ENCODE assay signal across 44 mouse cellular contexts in genomic region chr5:110313127-110313526, GRCm38 (mm10). TPM values are rescaled to one million over a fixed set of nuclear protein-coding genes. Genes with fewer than 3 reads are reported as not detected.
"Had no signal": no experiment of that assay in that cellular context is flagged by ENCODE, and none has a peak within 500 bp of the region (broad histone marks: within the 10 kb centered on the region; RNA-seq: fewer than 3 reads in every experiment).

No protein-coding gene starts in this region.

- H3K27ac ChIP-seq: limb, embryonic 10.5 days; limb, embryonic 12.5 days; limb, embryonic 13.5 days; limb, embryonic 15.5 days; liver, embryonic 12.5 days; liver, embryonic 13.5 days; liver, embryonic 14.5 days; liver, embryonic 15.5 days; lung, embryonic 15.5 days; macrophage; midbrain, embryonic 10.5 days; midbrain, embryonic 12.5 days; midbrain, embryonic 13.5 days; midbrain, embryonic 15.5 days had no signal

- H3K4me2 ChIP-seq: limb, embryonic 12.5 days; limb, embryonic 13.5 days; limb, embryonic 15.5 days; liver, embryonic 11.5 days; liver, embryonic 12.5 days; liver, embryonic 13.5 days; liver, embryonic 15.5 days; lung, embryonic 14.5 days; lung, embryonic 15.5 days; midbrain, embryonic 11.5 days; midbrain, embryonic 12.5 days; midbrain, embryonic 13.5 days; midbrain, embryonic 15.5 days had no signal

- H3K4me1 ChIP-seq: limb, embryonic 10.5 days; limb, embryonic 12.5 days; limb, embryonic 13.5 days; limb, embryonic 15.5 days; liver, embryonic 12.5 days; liver, embryonic 13.5 days; liver, embryonic 15.5 days; lung, embryonic 15.5 days; midbrain, embryonic 10.5 days; midbrain, embryonic 12.5 days; midbrain, embryonic 13.5 days; midbrain, embryonic 15.5 days had no signal

- DNase-seq: left cerebral cortex, postnatal 4 days; liver; liver, embryonic 13.5 days; liver, postnatal 0 days; lung, adult 18-20 months; lung, adult 2 months; lung, embryonic 14.5 days; lung, postnatal 10 days; lung, postnatal 14 days; lung, postnatal 36 days; lung, postnatal 4 days; midbrain, embryonic 14.5 days had no signal

- H3K9ac ChIP-seq: limb, embryonic 12.5 days; limb, embryonic 13.5 days; limb, embryonic 15.5 days; liver, embryonic 12.5 days; liver, embryonic 13.5 days; liver, embryonic 14.5 days; liver, embryonic 15.5 days; liver, postnatal 0 days; lung, embryonic 14.5 days; lung, embryonic 15.5 days; midbrain, embryonic 12.5 days; midbrain, embryonic 13.5 days; midbrain, embryonic 15.5 days had no signal

- H3K27me3 ChIP-seq: limb, embryonic 12.5 days; limb, embryonic 13.5 days; limb, embryonic 15.5 days; liver, embryonic 12.5 days; liver, embryonic 13.5 days; liver, embryonic 15.5 days; lung, embryonic 15.5 days; megakaryocyte, embryonic 14.5 days; midbrain, embryonic 12.5 days; midbrain, embryonic 13.5 days; midbrain, embryonic 15.5 days had no signal

- H3K4me3 ChIP-seq: limb, embryonic 10.5 days; limb, embryonic 12.5 days; limb, embryonic 13.5 days; limb, embryonic 15.5 days; liver, embryonic 12.5 days; liver, embryonic 13.5 days; liver, embryonic 15.5 days; lung, embryonic 15.5 days; megakaryocyte, embryonic 14.5 days; midbrain, embryonic 10.5 days; midbrain, embryonic 12.5 days; midbrain, embryonic 13.5 days; midbrain, embryonic 15.5 days; myocyte had no signal

- H3K36me3 ChIP-seq: midbrain, embryonic 15.5 days had no signal

- H3K9me3 ChIP-seq: limb, embryonic 10.5 days; limb, embryonic 12.5 days; limb, embryonic 13.5 days; limb, embryonic 15.5 days; liver, embryonic 12.5 days; liver, embryonic 13.5 days; liver, embryonic 15.5 days; lung, embryonic 15.5 days; megakaryocyte, embryonic 14.5 days; midbrain, embryonic 10.5 days; midbrain, embryonic 12.5 days; midbrain, embryonic 13.5 days; midbrain, embryonic 15.5 days had no signal

RNA-seq across cellular contexts. Expression of gene P2rx2, which starts 29.9 kb away (rescaled TPM):
- total RNA-seq: left cerebral cortex, postnatal 36 days; liver, adult 2 months; megakaryocyte progenitor cell, adult 5-6 weeks; megakaryocyte-erythroid progenitor cell, adult 5-6 weeks; monocyte, adult 5-6 weeks had no signal
- polyA plus RNA-seq: liver, embryonic 12.5 days; liver, embryonic 13.5 days; liver, embryonic 15.5 days; liver, embryonic 16.5 days; macrophage had no signal

RNA-seq across cellular contexts. Expression of gene Lrcol1, which starts 31.4 kb away (rescaled TPM):
- total RNA-seq: left cerebral cortex, postnatal 10 days; left cerebral cortex, postnatal 14 days; left cerebral cortex, postnatal 25 days; left cerebral cortex, postnatal 36 days; left cerebral cortex, postnatal 4 days; liver, adult 2 months; megakaryocyte progenitor cell, adult 5-6 weeks; megakaryocyte, adult 5-6 weeks; megakaryocyte-erythroid progenitor cell, adult 5-6 weeks; midbrain, postnatal 0 days; monocyte, adult 5-6 weeks had no signal
- polyA plus RNA-seq: limb, embryonic 10.5 days; limb, embryonic 11.5 days; limb, embryonic 12.5 days; limb, embryonic 13.5 days; limb, embryonic 14.5 days; limb, embryonic 15.5 days; liver, adult 2 months; liver, embryonic 11.5 days; liver, embryonic 12.5 days; liver, embryonic 13.5 days; liver, embryonic 14.5 days; liver, embryonic 15.5 days; liver, embryonic 16.5 days; liver, postnatal 0 days; macrophage; midbrain, embryonic 10.5 days; midbrain, embryonic 11.5 days; midbrain, embryonic 12.5 days; midbrain, embryonic 13.5 days; midbrain, embryonic 14.5 days; midbrain, embryonic 15.5 days; midbrain, embryonic 16.5 days; midbrain, postnatal 0 days; myocyte; neural tube, embryonic 11.5 days had no signal
